Mouse (Mus musculus): ENCODE results near the gene Brf1. TPM values are rescaled to one million over a fixed set of nuclear protein-coding genes. Genes with fewer than 3 reads are reported as not detected.

Brf1 gene
- polyA plus RNA-seq, 1 experiment from 2014 or later = 55.5 TPM

DNA sequence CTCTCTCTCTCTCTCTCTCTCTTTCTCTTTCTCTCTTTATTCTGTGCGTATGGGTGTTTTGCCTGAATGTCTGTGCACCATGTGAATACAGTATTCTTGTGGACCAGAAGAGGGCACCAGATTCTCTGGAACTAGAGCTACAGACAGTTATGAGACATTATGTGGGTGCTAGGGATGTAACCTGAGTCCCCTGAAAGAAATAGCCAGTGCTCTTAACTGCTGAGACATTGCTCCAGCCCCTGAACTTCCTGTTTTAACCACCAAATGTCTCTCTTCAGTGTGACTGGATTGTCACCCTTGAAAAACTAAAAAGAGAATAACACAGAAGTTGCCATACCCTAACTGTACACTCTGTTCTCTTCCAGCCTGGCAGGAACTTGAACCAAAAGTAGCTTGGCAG, 26.1 kb upstream of the Brf1 start:
- H3K4me2 ChIP-seq (ENCODE audit: low read depth, low read length) = no peak overlapping the region
- no peaks in the 10 kb centered on the region for H3K27me3 ChIP-seq (ENCODE audit: control insufficient read depth, insufficient read depth, low read depth, low read length)
- H3K9me3 ChIP-seq (ENCODE audit: control insufficient read depth, low read length) = no peaks in the 10 kb centered on the region
- WGBS = 92% methylated on average over 1 of the region's 1 CpGs
- no peaks in the 10 kb centered on the region for H3K36me3 ChIP-seq (ENCODE audit: control insufficient read depth, insufficient read depth, low read length)
- H3K9ac ChIP-seq (ENCODE audit: low read length) = no peak overlapping the region
- no peaks in the 10 kb centered on the region for H3K4me1 ChIP-seq (replicated peaks; ENCODE audit: control insufficient read depth, insufficient read depth, low read length)
- ATAC-seq (ENCODE audit: low read depth) = no peak
- no peak overlapping the region for H3K4me3 ChIP-seq (ENCODE audit: low read length)
- no peak overlapping the region for H3K27ac ChIP-seq (ENCODE audit: low read length)

DNA sequence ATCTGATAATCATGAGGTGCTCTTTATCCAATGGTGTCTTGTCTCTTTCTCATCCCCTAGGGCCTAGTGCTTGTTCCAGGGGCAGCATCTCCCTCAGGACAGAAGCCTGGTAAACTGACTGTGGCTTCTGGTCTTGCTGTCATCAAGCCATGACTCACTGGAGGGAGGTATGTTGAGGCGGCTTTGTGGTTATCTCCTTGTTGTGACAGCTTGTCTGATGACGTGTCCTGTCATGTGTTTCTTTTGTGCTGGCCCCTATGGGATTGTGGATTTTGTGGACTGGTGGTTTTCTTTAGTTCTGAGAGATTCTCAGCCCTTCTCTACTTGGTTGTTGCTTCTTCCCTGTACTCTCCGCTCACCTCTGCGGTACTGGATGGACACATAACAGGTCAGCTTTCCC, 22.6 kb upstream of the Brf1 start:
- no peak overlapping the region for H3K9ac ChIP-seq (ENCODE audit: low read length)
- H3K27ac ChIP-seq (ENCODE audit: low read length) = no peak overlapping the region
- 0 out of 2 replicates have a peak, but pooled peaks cover 2% of the 10 kb centered on the region for H3K36me3 ChIP-seq (ENCODE audit: control insufficient read depth, insufficient read depth, low read length)
- H3K4me2 ChIP-seq (ENCODE audit: low read depth, low read length) = no peak overlapping the region
- H3K9me3 ChIP-seq (ENCODE audit: control insufficient read depth, low read length) = no peaks in the 10 kb centered on the region
- whole genome bisulfite sequencing = 69% methylated on average over 4 of the region's 4 CpGs
- H3K4me3 ChIP-seq (ENCODE audit: low read length) = no peak overlapping the region
- H3K4me1 ChIP-seq (replicated peaks; ENCODE audit: control insufficient read depth, insufficient read depth, low read length) = no peaks in the 10 kb centered on the region
- H3K27me3 ChIP-seq (ENCODE audit: control insufficient read depth, insufficient read depth, low read depth, low read length) = no peaks in the 10 kb centered on the region
- ATAC-seq (ENCODE audit: low read depth) = no peak

- Histone ChIP-seq H3K4me1 (replicated peaks; ENCODE audit: control insufficient read depth, insufficient read depth, low read length) (no peaks in the 10 kb centered on the region), H3K4me3 (ENCODE audit: low read length) (no peak overlapping the region), H3K27me3 (ENCODE audit: control insufficient read depth, insufficient read depth, low read depth, low read length) (no peaks in the 10 kb centered on the region), H3K27ac (ENCODE audit: low read length) (no peak overlapping the region), H3K9me3 (ENCODE audit: control insufficient read depth, low read length) (no peaks in the 10 kb centered on the region), H3K9ac (ENCODE audit: low read length) (no peak overlapping the region), H3K36me3 (ENCODE audit: control insufficient read depth, insufficient read depth, low read length) (0 out of 2 replicates have a peak, but pooled peaks cover 2% of the 10 kb centered on the region), H3K4me2 (ENCODE audit: low read depth, low read length) (no peak overlapping the region)
- no peak for ATAC-seq (ENCODE audit: low read depth)
Measured at GRCm38 (mm10) chr12:113021488-113021887, 21.0 kb upstream of the Brf1 start.

- Histone ChIP-seq H3K9ac (ENCODE audit: low read length) (no peak overlapping the region), H3K27ac (ENCODE audit: low read length) (no peak overlapping the region), H3K4me1 (replicated peaks; ENCODE audit: control insufficient read depth, insufficient read depth, low read length) (peaks cover 10% of the 10 kb centered on the region), H3K4me3 (ENCODE audit: low read length) (no peak overlapping the region), H3K9me3 (ENCODE audit: control insufficient read depth, low read length) (no peaks in the 10 kb centered on the region), H3K36me3 (ENCODE audit: control insufficient read depth, insufficient read depth, low read length) (0 out of 2 replicates have a peak, but pooled peaks cover 2% of the 10 kb centered on the region), H3K4me2 (ENCODE audit: low read depth, low read length) (no peak overlapping the region), H3K27me3 (ENCODE audit: control insufficient read depth, insufficient read depth, low read depth, low read length) (no peaks in the 10 kb centered on the region)
- no peak for ATAC-seq (ENCODE audit: low read depth)
- WGBS = 86% methylated on average over 4 of the region's 4 CpGs
Measured at GRCm38 (mm10) chr12:113018763-113019162, 18.3 kb upstream of the Brf1 start.

GRCm38 (mm10) chr12:113017429-113017984, 17.0 kb upstream of the Brf1 start:
- Histone ChIP-seq H3K27ac (ENCODE audit: low read length) (no peak overlapping the region), H3K4me1 (replicated peaks; ENCODE audit: control insufficient read depth, insufficient read depth, low read length) (peaks cover 23% of the 10 kb centered on the region), H3K9ac (ENCODE audit: low read length) (no peak overlapping the region), H3K27me3 (ENCODE audit: control insufficient read depth, insufficient read depth, low read depth, low read length) (no peaks in the 10 kb centered on the region), H3K36me3 (ENCODE audit: control insufficient read depth, insufficient read depth, low read length) (0 out of 2 replicates have a peak, but pooled peaks cover 2% of the 10 kb centered on the region), H3K4me2 (ENCODE audit: low read depth, low read length) (no peak overlapping the region), H3K4me3 (ENCODE audit: low read length) (no peak overlapping the region), H3K9me3 (ENCODE audit: control insufficient read depth, low read length) (no peaks in the 10 kb centered on the region)
- ATAC-seq (ENCODE audit: low read depth) = no peak
- WGBS = 67% methylated on average over 9 of the region's 9 CpGs

GRCm38 (mm10) chr12:113016976-113017375, 16.5 kb upstream of the Brf1 start:
- Histone ChIP-seq H3K9me3 (ENCODE audit: control insufficient read depth, low read length) (no peaks in the 10 kb centered on the region), H3K4me1 (replicated peaks; ENCODE audit: control insufficient read depth, insufficient read depth, low read length) (peaks cover 26% of the 10 kb centered on the region), H3K4me3 (ENCODE audit: low read length) (no peak overlapping the region), H3K27ac (ENCODE audit: low read length) (no peak overlapping the region), H3K9ac (ENCODE audit: low read length) (no peak overlapping the region), H3K36me3 (ENCODE audit: control insufficient read depth, insufficient read depth, low read length) (0 out of 2 replicates have a peak, but pooled peaks cover 2% of the 10 kb centered on the region), H3K27me3 (ENCODE audit: control insufficient read depth, insufficient read depth, low read depth, low read length) (no peaks in the 10 kb centered on the region), H3K4me2 (ENCODE audit: low read depth, low read length) (no peak overlapping the region)
- 60% methylated on average over 8 of the region's 8 CpGs for WGBS
- no peak for ATAC-seq (ENCODE audit: low read depth)

GRCm38 (mm10) chr12:113015956-113016355, 15.5 kb upstream of the Brf1 start:
- peak overlapping the region; percentile 91 for H3K9ac ChIP-seq (ENCODE audit: low read length)
- no peaks in the 10 kb centered on the region for H3K27me3 ChIP-seq (ENCODE audit: control insufficient read depth, insufficient read depth, low read depth, low read length)
- no peak for ATAC-seq (ENCODE audit: low read depth)
- H3K27ac ChIP-seq (ENCODE audit: low read length) = no peak overlapping the region
- H3K36me3 ChIP-seq (ENCODE audit: control insufficient read depth, insufficient read depth, low read length) = 0 out of 2 replicates have a peak, but pooled peaks cover 1% of the 10 kb centered on the region
- 68% methylated on average over 4 of the region's 4 CpGs for WGBS
- peak overlapping the region; percentile 90 for H3K4me2 ChIP-seq (ENCODE audit: low read depth, low read length)
- H3K4me1 ChIP-seq (replicated peaks; ENCODE audit: control insufficient read depth, insufficient read depth, low read length) = peaks cover 26% of the 10 kb centered on the region
- no peak overlapping the region for H3K4me3 ChIP-seq (ENCODE audit: low read length)
- H3K9me3 ChIP-seq (ENCODE audit: control insufficient read depth, low read length) = no peaks in the 10 kb centered on the region

DNA sequence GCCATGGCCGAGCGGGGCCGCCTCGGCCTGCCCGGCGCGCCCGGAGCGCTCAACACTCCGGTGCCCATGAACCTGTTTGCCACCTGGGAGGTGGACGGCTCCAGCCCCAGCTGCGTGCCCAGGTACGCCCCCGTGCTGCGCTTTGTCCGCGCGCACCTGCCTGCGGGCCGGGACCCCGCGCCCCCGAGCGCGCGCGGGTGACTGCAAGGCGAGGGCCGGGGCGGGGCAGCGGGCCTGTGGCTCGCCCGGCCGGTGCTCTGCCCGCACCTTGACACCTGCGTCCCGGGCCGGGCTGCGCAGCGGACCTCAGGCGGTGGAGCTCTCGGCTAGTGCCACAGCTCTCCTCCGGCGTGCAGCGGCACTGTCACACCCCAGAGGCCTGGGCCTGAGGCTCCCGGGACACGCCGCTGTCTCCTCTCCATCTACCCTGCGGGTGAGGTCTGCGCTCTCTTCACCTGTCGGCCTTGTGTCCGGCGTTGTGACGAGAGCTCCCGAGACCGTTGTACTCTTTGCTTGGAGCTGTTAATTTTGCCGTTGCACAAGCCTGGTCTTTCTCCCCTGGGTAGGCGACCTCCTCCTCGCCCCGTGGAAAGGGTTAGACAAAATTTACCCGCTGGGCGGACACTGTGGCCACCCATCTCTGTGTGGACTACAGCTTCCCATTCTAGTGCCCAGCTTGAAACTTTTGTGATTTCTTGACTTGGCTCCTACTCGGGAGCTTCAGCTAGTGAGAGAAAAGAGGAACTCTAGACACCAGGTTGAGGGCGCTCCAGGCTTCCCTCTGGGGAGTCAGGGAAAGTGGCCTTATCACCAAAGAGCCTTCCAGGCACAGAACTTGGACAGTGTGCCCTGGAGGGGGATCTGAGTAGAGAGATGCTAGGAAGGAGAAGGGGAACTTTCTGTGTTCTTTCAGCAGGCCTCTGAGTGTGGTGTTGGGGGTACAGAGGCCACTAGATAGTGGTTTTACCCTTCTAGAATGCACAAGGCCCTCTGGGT, 14.4 kb upstream of the Brf1 start:
- Histone ChIP-seq H3K27me3 (ENCODE audit: control insufficient read depth, insufficient read depth, low read depth, low read length) (no peaks in the 10 kb centered on the region), H3K4me1 (replicated peaks; ENCODE audit: control insufficient read depth, insufficient read depth, low read length) (peaks cover 26% of the 10 kb centered on the region), H3K4me3 (ENCODE audit: low read length) (peak overlapping the region; percentile 89), H3K27ac (ENCODE audit: low read length) (peak overlapping the region; percentile 75), H3K9ac (ENCODE audit: low read length) (peak overlapping the region; percentile 91), H3K4me2 (ENCODE audit: low read depth, low read length) (peak overlapping the region; percentile 90), H3K36me3 (ENCODE audit: control insufficient read depth, insufficient read depth, low read length) (no peaks in the 10 kb centered on the region), H3K9me3 (ENCODE audit: control insufficient read depth, low read length) (no peaks in the 10 kb centered on the region)
- WGBS = under 1% methylated on average over 55 of the region's 64 CpGs
- peak; percentile 43 for ATAC-seq (ENCODE audit: low read depth)
